Mouse (Mus musculus) lung, adult 2 months (tissue): ENCODE measurements at regions not wholly inside any gene's neighbourhood (a gene's known extent, or its start where the extent isn't known, plus 50 kb on each side); places are given as distances from the start of the nearest gene placed in this dataset.

Experiments used
- CTCF ChIP-seq: fragments of 200-500 bp; IDR thresholded peaks from 2 replicates; pipeline ENCODE4 v1.5.1; 2011; ENCODE audit warnings: mild to moderate bottlenecking, low read length, control low read depth; ENCODE audit not compliant: insufficient read depth
- POLR2A ChIP-seq: fragments of 200-500 bp; IDR thresholded peaks from 2 replicates; pipeline ENCODE4 v1.6.1; 2011; ENCODE audit warnings: low read depth, mild to moderate bottlenecking, control low read depth, low read length, borderline replicate concordance; ENCODE audit errors: extremely low read depth

DNA sequence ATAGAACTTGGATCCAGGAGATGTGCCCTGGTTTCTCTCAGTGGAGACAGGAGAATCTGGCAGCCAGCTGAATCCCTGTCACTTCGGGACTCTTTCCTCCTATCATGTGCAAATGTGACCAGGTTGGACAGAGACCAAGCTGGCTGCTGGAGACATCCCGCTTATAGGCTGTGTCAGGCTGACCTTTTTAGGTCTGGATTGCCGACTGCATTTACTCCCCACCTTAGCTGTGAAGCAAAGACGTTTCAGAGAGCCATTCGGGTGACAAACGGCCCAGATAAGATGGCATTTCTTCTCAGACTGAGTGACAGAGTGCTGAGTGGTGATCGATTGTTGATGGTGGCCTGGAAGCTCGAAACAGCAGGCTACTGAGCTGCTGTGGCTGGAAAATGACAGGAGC lies 128.6 kb downstream of the Ifng start:
- no peak for TF ChIP-seq POLR2A
- no peak for TF ChIP-seq CTCF
